Mouse (Mus musculus): ENCODE data around the gene Ctcf.

DNA sequence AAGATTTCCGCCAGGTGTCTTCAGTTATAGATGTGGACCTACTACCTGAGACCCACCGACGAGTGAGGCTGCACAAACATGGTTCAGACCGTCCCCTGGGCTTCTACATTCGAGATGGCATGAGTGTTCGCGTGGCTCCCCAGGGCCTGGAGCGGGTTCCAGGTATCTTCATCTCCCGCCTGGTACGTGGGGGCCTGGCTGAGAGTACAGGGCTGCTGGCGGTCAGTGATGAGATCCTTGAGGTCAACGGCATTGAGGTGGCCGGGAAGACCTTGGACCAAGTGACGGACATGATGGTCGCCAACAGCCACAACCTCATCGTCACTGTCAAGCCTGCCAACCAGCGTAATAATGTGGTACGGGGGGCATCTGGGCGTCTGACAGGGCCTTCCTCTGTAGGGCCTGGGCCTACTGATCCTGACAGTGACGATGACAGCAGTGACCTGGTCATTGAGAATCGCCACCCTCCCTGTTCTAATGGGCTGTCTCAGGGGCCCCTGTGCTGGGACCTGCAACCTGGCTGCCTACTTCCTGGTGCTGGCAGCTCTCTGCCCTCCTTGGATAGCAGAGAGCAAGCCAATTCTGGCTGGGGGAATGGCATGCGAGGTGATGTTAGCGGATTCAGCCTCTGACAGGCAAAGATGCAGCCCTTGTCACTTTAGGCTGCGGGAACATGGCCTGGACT, 66.5 kb downstream of the Ctcf start:
- TF ChIP-seq CTCF (IDR thresholded peaks at IDR 0.05; ENCODE audit: borderline replicate concordance, insufficient read depth, low read length) (no peak), POLR2A (IDR thresholded peaks at IDR 0.05; ENCODE audit: low read depth, low read length) (no peak)
